Mouse (Mus musculus) spleen, adult 2 months (tissue): Measurements from ENCODE around the gene Smg6.

ENCODE experiments used
- CTCF ChIP-seq: fragments of 200-500 bp; IDR thresholded peaks from 2 replicates; pipeline ENCODE4 v1.5.1; 2011; ENCODE audit warnings: mild to moderate bottlenecking, inconsistent platforms; ENCODE audit not compliant: insufficient read depth, insufficient read length, insufficient replicate concordance; ENCODE audit errors: extremely low read depth
- POLR2A ChIP-seq: fragments of 200-500 bp; IDR thresholded peaks from 2 replicates; pipeline ENCODE4 v1.6.1; 2011; ENCODE audit warnings: low read depth, low read length, inconsistent platforms

DNA sequence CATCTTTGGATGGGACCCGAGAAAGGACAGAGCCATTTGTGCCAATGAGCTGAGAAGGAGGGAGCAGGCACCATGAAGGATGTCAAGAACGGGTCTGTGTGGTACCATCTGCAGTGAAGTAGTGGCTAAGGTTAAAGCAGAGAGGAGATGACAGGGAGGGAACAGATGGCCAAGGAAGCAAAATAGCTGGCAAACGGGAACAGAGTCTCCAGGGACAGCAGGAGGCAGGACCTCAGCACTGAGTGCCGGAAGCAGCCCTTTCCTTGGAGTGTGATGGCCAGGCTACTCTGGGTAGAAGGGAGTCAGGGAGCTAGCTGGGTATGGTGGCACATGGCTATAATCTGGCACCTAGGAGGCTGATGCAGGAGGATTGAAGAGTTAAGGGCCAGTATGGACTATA lies 273.2 kb downstream of the Smg6 start:
- TF ChIP-seq POLR2A (no peak), CTCF (no peak)
